Mouse (Mus musculus) embryonic facial prominence, embryonic 11.5 days (tissue): Measurements from ENCODE around the gene Dtnbp1. TPM values are rescaled to one million over a fixed set of nuclear protein-coding genes. Genes with fewer than 3 reads are reported as not detected.

ENCODE experiments used
- ATAC-seq: fragments of 200-750 bp; cut with Nextera tagmentation; replicated peaks from 2 replicates; pipeline ENCODE4 v1.8.0; 2017; ENCODE audit warnings: low read depth; ENCODE audit not compliant: insufficient number of reproducible peaks, low FRiP score, low TSS enrichment
- DNase-seq: peaks from one replicate; pipeline ENCODE4 v3.0.0-alpha.2; 2015; ENCODE audit warnings: low spot score
- H3K27ac ChIP-seq: fragments of 300-500 bp; sonication (generic); replicated peaks from 2 replicates; pipeline ENCODE4 v1.5.1; 2014; ENCODE audit warnings: mild to moderate bottlenecking, low read depth, low read length, control low read depth
- H3K27me3 ChIP-seq: fragments of 300-500 bp; sonication (generic); 2 replicates; pipeline ENCODE4 v1.6.1; 2014; ENCODE audit warnings: mild to moderate bottlenecking, low read length, moderate library complexity, mixed read lengths; ENCODE audit not compliant: control insufficient read depth, insufficient read depth
- H3K36me3 ChIP-seq: fragments of 300-500 bp; sonication (generic); replicated peaks from 2 replicates; pipeline ENCODE4 v1.6.1; 2014; ENCODE audit warnings: low read depth, mild to moderate bottlenecking, low read length, moderate library complexity, mixed read lengths; ENCODE audit not compliant: control insufficient read depth, insufficient read depth
- H3K4me1 ChIP-seq: fragments of 300-500 bp; sonication (generic); 2 replicates; pipeline ENCODE4 v1.6.1; 2014; ENCODE audit warnings: low read length, mixed read lengths; ENCODE audit not compliant: control insufficient read depth, insufficient read depth
- H3K4me2 ChIP-seq: fragments of 300-500 bp; sonication (generic); 2 replicates; pipeline ENCODE4 v1.6.1; 2014; ENCODE audit warnings: low read depth, mild to moderate bottlenecking, control low read depth, low read length, moderate library complexity
- H3K4me3 ChIP-seq: fragments of 300-500 bp; sonication (generic); 2 replicates; pipeline ENCODE4 v1.5.1; 2014; ENCODE audit warnings: low read depth, low read length, control low read depth
- H3K9ac ChIP-seq: fragments of 300-500 bp; sonication (generic); replicated peaks from 2 replicates; pipeline ENCODE4 v1.6.1; 2014; ENCODE audit warnings: mild to moderate bottlenecking, control low read depth, low read length
- H3K9me3 ChIP-seq: fragments of 300-500 bp; sonication (generic); replicated peaks from 2 replicates; pipeline ENCODE4 v1.6.1; 2016; ENCODE audit warnings: mild to moderate bottlenecking, low read length, inconsistent platforms, mixed read lengths; ENCODE audit not compliant: control insufficient read depth
- WGBS: fragments of 180-500 bp; shearing (Covaris S2); extraction: QIAGEN DNeasy Blood & Tissue Kit; methylation state at CpG from one replicate; pipeline ENCODE4 v1.1.7; 2014; 5-methylcytosine and 5-hydroxymethylcytosine counted together
- polyA plus RNA-seq: library from polyadenylated mRNA; unstranded; fragments of >200 nt; fragmentation: Nextera tagmentation; extraction: Ambion mirVana; gene quantifications from 2 replicates; pipeline ENCODE4 v1.2.1, GENCODE M21; 2014

Dtnbp1 gene
- polyA plus RNA-seq, 1 experiment from 2014 or later: 76.0 TPM

GRCm38 (mm10) chr13:44982799-44983198 is 19.1 kb downstream of the Dtnbp1 start:
- Histone ChIP-seq H3K9me3 (no peaks in the 10 kb centered on the region), H3K4me2 (no peak overlapping the region), H3K4me3 (no peak overlapping the region), H3K9ac (no peak overlapping the region), H3K27ac (no peak overlapping the region), H3K27me3 (no peaks in the 10 kb centered on the region), H3K4me1 (no peaks in the 10 kb centered on the region), H3K36me3 (no peaks in the 10 kb centered on the region)
- ATAC-seq: no peak
- DNase-seq: no peak
- 88% methylated on average over 7 of the region's 7 CpGs for WGBS

- Histone ChIP-seq H3K36me3 (no peaks in the 10 kb centered on the region), H3K9me3 (no peaks in the 10 kb centered on the region), H3K27me3 (no peaks in the 10 kb centered on the region), H3K9ac (no peak overlapping the region), H3K4me3 (no peak overlapping the region), H3K4me1 (no peaks in the 10 kb centered on the region), H3K27ac (no peak overlapping the region), H3K4me2 (no peak overlapping the region)
- 90% methylated on average over 7 of the region's 7 CpGs for WGBS
- DNase-seq (no peak), ATAC-seq (no peak)
These were observed 22.5 kb downstream of the Dtnbp1 start for GRCm38 (mm10) chr13:44979433-44979832.

- no peak overlapping the region for H3K4me3 ChIP-seq
- H3K4me1 ChIP-seq: no peaks in the 10 kb centered on the region
- no peaks in the 10 kb centered on the region for H3K36me3 ChIP-seq
- ATAC-seq (no peak; the same call in 1 of the 2 replicates), DNase-seq (peak; percentile 62)
- H3K9ac ChIP-seq: no peak overlapping the region
- no peak overlapping the region for H3K27ac ChIP-seq
- WGBS: 88% methylated on average over 2 of the region's 2 CpGs
- H3K4me2 ChIP-seq: no peak overlapping the region
- no peaks in the 10 kb centered on the region for H3K9me3 ChIP-seq
- H3K27me3 ChIP-seq: no peaks in the 10 kb centered on the region
These were observed 24.3 kb downstream of the Dtnbp1 start for GRCm38 (mm10) chr13:44977483-44978141.

- Histone ChIP-seq H3K4me1 (no peaks in the 10 kb centered on the region), H3K4me3 (no peak overlapping the region), H3K36me3 (no peaks in the 10 kb centered on the region), H3K27me3 (no peaks in the 10 kb centered on the region), H3K9ac (no peak overlapping the region), H3K9me3 (no peaks in the 10 kb centered on the region), H3K4me2 (no peak overlapping the region), H3K27ac (no peak overlapping the region)
- ATAC-seq: no peak; the same call in 1 of the 2 replicates
- peak; percentile 33 for DNase-seq
- WGBS: 53% methylated on average over 2 of the region's 2 CpGs
These were observed 24.9 kb downstream of the Dtnbp1 start for GRCm38 (mm10) chr13:44977059-44977458.

- H3K4me2 ChIP-seq: no peak overlapping the region
- H3K4me3 ChIP-seq: no peak overlapping the region
- no peaks in the 10 kb centered on the region for H3K9me3 ChIP-seq
- ATAC-seq: no peak
- no peaks in the 10 kb centered on the region for H3K4me1 ChIP-seq
- no peak for DNase-seq
- 91% methylated on average over 5 of the region's 5 CpGs for WGBS
- no peak overlapping the region for H3K27ac ChIP-seq
- H3K9ac ChIP-seq: no peak overlapping the region
- no peaks in the 10 kb centered on the region for H3K27me3 ChIP-seq
- no peaks in the 10 kb centered on the region for H3K36me3 ChIP-seq
These were observed 41.2 kb downstream of the Dtnbp1 start for GRCm38 (mm10) chr13:44960542-44961291.

- H3K4me3 ChIP-seq: no peak overlapping the region
- H3K27ac ChIP-seq: no peak overlapping the region
These were observed 44.9 kb downstream of the Dtnbp1 start for GRCm38 (mm10) chr13:44957049-44957448.

GRCm38 (mm10) chr13:44955781-44956180 is 46.2 kb downstream of the Dtnbp1 start:
- Histone ChIP-seq H3K4me1 (no peaks in the 10 kb centered on the region), H3K9ac (no peak overlapping the region), H3K4me3 (no peak overlapping the region), H3K27ac (no peak overlapping the region), H3K9me3 (no peaks in the 10 kb centered on the region), H3K27me3 (no peaks in the 10 kb centered on the region), H3K36me3 (no peaks in the 10 kb centered on the region; the same call in 1 of the 2 replicates), H3K4me2 (no peak overlapping the region)
- DNase-seq: no peak
- 91% methylated on average over 6 of the region's 6 CpGs for WGBS
- no peak for ATAC-seq

More at GRCm38 (mm10) chr13:44957049-44957448, 44.9 kb downstream of the Dtnbp1 start:
- ATAC-seq (no peak), DNase-seq (no peak)
- 81% methylated on average over 8 of the region's 8 CpGs for WGBS
- Histone ChIP-seq H3K4me1 (no peaks in the 10 kb centered on the region), H3K9me3 (no peaks in the 10 kb centered on the region), H3K36me3 (no peaks in the 10 kb centered on the region), H3K9ac (no peak overlapping the region), H3K27me3 (no peaks in the 10 kb centered on the region), H3K4me2 (no peak overlapping the region)

GRCm38 (mm10) chr13:44954232-44954568 is 47.7 kb downstream of the Dtnbp1 start:
- Histone ChIP-seq H3K4me2 (no peak overlapping the region), H3K9ac (no peak overlapping the region), H3K9me3 (no peaks in the 10 kb centered on the region), H3K4me1 (no peaks in the 10 kb centered on the region), H3K27ac (no peak overlapping the region), H3K27me3 (no peaks in the 10 kb centered on the region), H3K4me3 (no peak overlapping the region), H3K36me3 (no peaks in the 10 kb centered on the region; the same call in 1 of the 2 replicates)
- DNase-seq (no peak), ATAC-seq (no peak)
- WGBS: 92% methylated on average over 1 of the region's 1 CpGs
